18 mouse cellular contexts compared by ENCODE assay signal in the genomic region with DNA sequence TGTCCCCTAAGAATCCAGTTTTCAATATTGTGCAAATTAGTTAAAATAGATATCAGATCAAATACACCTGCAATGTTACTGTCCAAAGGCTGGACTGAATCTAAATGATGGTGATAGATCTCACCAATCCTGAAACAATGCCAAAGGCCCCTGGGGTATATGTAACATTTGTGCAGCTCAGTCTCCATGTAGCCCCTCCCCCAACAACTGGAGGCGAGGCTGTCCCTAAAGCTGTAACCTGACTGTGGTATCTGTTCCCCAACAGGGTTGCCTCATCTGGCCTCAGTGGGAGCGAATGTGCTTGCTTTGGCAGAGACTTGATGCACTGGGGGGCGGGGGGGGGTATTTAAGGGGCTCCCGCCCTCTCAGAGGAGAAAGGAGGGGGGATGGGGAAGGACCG. TPM values are rescaled to one million over a fixed set of nuclear protein-coding genes. Genes with fewer than 3 reads are reported as not detected.
DNase-seq lines count a peak whose midpoint lies in the region; ATAC-seq and TF ChIP-seq lines count a peak whose summit lies in the region.
"Had no signal": no experiment of that assay in that cellular context is flagged by ENCODE, and none has a peak within 500 bp of the region (broad histone marks: within the 10 kb centered on the region; RNA-seq: fewer than 3 reads in every experiment).

No protein-coding gene starts in this region.

- DNase-seq in embryonic facial prominence, embryonic 14.5 days (ENCODE audit: low spot score), result peak; percentile 52
- DNase-seq in embryonic facial prominence, embryonic 10.5 days (ENCODE audit: low spot score), result no peak
- DNase-seq in retina, postnatal 1 day, result peak; percentile 48
- no peak for DNase-seq in retina, embryonic 14.5 days (ENCODE audit: low spot score)
- DNase-seq in kidney, postnatal 36 days, result no peak
- DNase-seq in liver, postnatal 0 days, result no peak
- DNase-seq: B cell, adult 2 months; cerebellum, postnatal 36 days; gastrocnemius, postnatal 14 days; liver; lung, adult 2 months; lung, postnatal 4 days; spleen, adult 18-20 months had no signal

- WGBS in embryonic facial prominence, embryonic 14.5 days, result 58% methylated on average over 5 of the region's 5 CpGs
- WGBS in embryonic facial prominence, embryonic 10.5 days, result 43% methylated on average over 5 of the region's 5 CpGs
- 43% methylated on average over 5 of the region's 5 CpGs for WGBS in midbrain, embryonic 13.5 days
- 59% methylated on average over 5 of the region's 5 CpGs for WGBS in liver, postnatal 0 days (ENCODE audit: insufficient replicate concordance)

- H3K9ac ChIP-seq in embryonic facial prominence, embryonic 14.5 days (ENCODE audit: low read depth, low read length), result no peak overlapping the region
- H3K9ac ChIP-seq in midbrain, embryonic 13.5 days (replicated peaks), result no peak overlapping the region
- no peak overlapping the region for H3K9ac ChIP-seq in liver, postnatal 0 days (replicated peaks)
- H3K9ac ChIP-seq: intestine, embryonic 15.5 days had no signal

- no peaks in the 10 kb centered on the region for H3K9me3 ChIP-seq in embryonic facial prominence, embryonic 14.5 days (ENCODE audit: control insufficient read depth, low read length)
- no peaks in the 10 kb centered on the region for H3K9me3 ChIP-seq in embryonic facial prominence, embryonic 10.5 days
- no peaks in the 10 kb centered on the region for H3K9me3 ChIP-seq in midbrain, embryonic 13.5 days
- no peaks in the 10 kb centered on the region for H3K9me3 ChIP-seq in liver, postnatal 0 days (ENCODE audit: low read length)
- H3K9me3 ChIP-seq: intestine, embryonic 15.5 days had no signal

- H3K27me3 ChIP-seq in embryonic facial prominence, embryonic 14.5 days (replicated peaks; ENCODE audit: control insufficient read depth, insufficient read depth, low read length), result no peaks in the 10 kb centered on the region
- H3K27me3 ChIP-seq in embryonic facial prominence, embryonic 10.5 days (replicated peaks; ENCODE audit: low read depth, poor library complexity, severe bottlenecking), result no peaks in the 10 kb centered on the region
- H3K27me3 ChIP-seq in midbrain, embryonic 13.5 days, result no peaks in the 10 kb centered on the region
- 0 out of 2 replicates have a peak, but pooled peaks cover 5% of the 10 kb centered on the region for H3K27me3 ChIP-seq in liver, postnatal 0 days (ENCODE audit: insufficient read depth, low read length)
- H3K27me3 ChIP-seq: intestine, embryonic 15.5 days; Patski had no signal

- TF ChIP-seq CTCF in liver, postnatal 0 days (IDR thresholded peaks at IDR 0.05; ENCODE audit: low read depth), result no peak

- no peak overlapping the region for H3K4me3 ChIP-seq in embryonic facial prominence, embryonic 14.5 days (ENCODE audit: low read depth, low read length)
- H3K4me3 ChIP-seq in embryonic facial prominence, embryonic 10.5 days, result no peak overlapping the region
- H3K4me3 ChIP-seq in midbrain, embryonic 13.5 days (replicated peaks), result no peak overlapping the region
- no peak overlapping the region for H3K4me3 ChIP-seq in liver, postnatal 0 days (ENCODE audit: low read depth, low read length)
- H3K4me3 ChIP-seq: intestine, embryonic 15.5 days had no signal

- no peak overlapping the region for H3K4me2 ChIP-seq in embryonic facial prominence, embryonic 14.5 days (ENCODE audit: low read depth, low read length)
- no peak overlapping the region for H3K4me2 ChIP-seq in midbrain, embryonic 13.5 days (replicated peaks)
- no peak overlapping the region for H3K4me2 ChIP-seq in liver, postnatal 0 days (ENCODE audit: low read depth, low read length)
- H3K4me2 ChIP-seq: heart, embryonic 11.5 days; intestine, embryonic 15.5 days had no signal

- peaks cover 16% of the 10 kb centered on the region for H3K36me3 ChIP-seq in embryonic facial prominence, embryonic 14.5 days (ENCODE audit: control insufficient read depth, insufficient read depth, low read length)
- H3K36me3 ChIP-seq in embryonic facial prominence, embryonic 10.5 days (replicated peaks), result peaks cover 24% of the 10 kb centered on the region
- peaks cover 21% of the 10 kb centered on the region for H3K36me3 ChIP-seq in midbrain, embryonic 13.5 days
- H3K36me3 ChIP-seq in liver, postnatal 0 days (replicated peaks; ENCODE audit: insufficient read depth, low read length), result no peaks in the 10 kb centered on the region
- H3K36me3 ChIP-seq: intestine, embryonic 15.5 days had no signal

- no peak for TF ChIP-seq EP300 in liver, postnatal 0 days (IDR thresholded peaks at IDR 0.05; ENCODE audit: low read depth)

- no peak overlapping the region; the same call in 1 of the 2 replicates for H3K27ac ChIP-seq in embryonic facial prominence, embryonic 14.5 days (replicated peaks; ENCODE audit: low read depth, low read length)
- no peak overlapping the region for H3K27ac ChIP-seq in embryonic facial prominence, embryonic 10.5 days (replicated peaks)
- H3K27ac ChIP-seq in midbrain, embryonic 13.5 days, result peak overlapping the region; percentile 41; the same call in 1 of the 2 replicates
- no peak overlapping the region for H3K27ac ChIP-seq in liver, postnatal 0 days (ENCODE audit: low read depth)
- H3K27ac ChIP-seq: intestine, embryonic 15.5 days; kidney, postnatal 0 days had no signal

- ATAC-seq in embryonic facial prominence, embryonic 14.5 days (ENCODE audit: low read depth), result no peak; the same call in 1 of the 2 replicates
- peak; percentile 43 for ATAC-seq in midbrain, embryonic 13.5 days
- no peak for ATAC-seq in liver, postnatal 0 days
- ATAC-seq: intestine, embryonic 15.5 days had no signal

- H3K4me1 ChIP-seq in embryonic facial prominence, embryonic 14.5 days (ENCODE audit: control insufficient read depth, insufficient read depth, low read length), result peaks cover 21% of the 10 kb centered on the region; the same call in 1 of the 2 replicates
- peaks cover 26% of the 10 kb centered on the region for H3K4me1 ChIP-seq in embryonic facial prominence, embryonic 10.5 days
- H3K4me1 ChIP-seq in midbrain, embryonic 13.5 days (replicated peaks), result peaks cover 59% of the 10 kb centered on the region
- no peaks in the 10 kb centered on the region for H3K4me1 ChIP-seq in liver, postnatal 0 days (ENCODE audit: insufficient read depth)

RNA-seq across cellular contexts. Expression of a gene that starts 52.7 kb away (rescaled TPM):
- 52.6 and 57.0 TPM in 2 replicates for polyA plus RNA-seq in embryonic facial prominence, embryonic 14.5 days (2014; fragmentation: Nextera tagmentation; extraction: Ambion mirVana)
- 48.4 and 50.7 TPM in 2 replicates for polyA plus RNA-seq in embryonic facial prominence, embryonic 10.5 days (2016; fragmentation: Nextera tagmentation; extraction: Ambion mirVana)
- polyA plus RNA-seq in midbrain, embryonic 13.5 days (2015; fragmentation: Nextera tagmentation; extraction: Ambion mirVana), result 205 and 211 TPM in 2 replicates
- 1.9 and 2.2 TPM in 2 replicates for polyA plus RNA-seq in liver, postnatal 0 days (2015; fragmentation: Nextera tagmentation; extraction: Ambion mirVana)

Comparison
In these comparisons a context has a peak if more than half of its experiments do, and no peak if none do; other contexts are left out.
1. DNase-seq: peak in embryonic facial prominence, embryonic 14.5 days (single experiment) and retina, postnatal 1 day (single experiment); none in embryonic facial prominence, embryonic 10.5 days (single experiment), retina, embryonic 14.5 days (single experiment), kidney, postnatal 36 days (0 of 2) and liver, postnatal 0 days (single experiment).
2. RNA of a gene that starts 52.7 kb away (polyA plus RNA-seq): 205 to 211 TPM in midbrain, embryonic 13.5 days, 52.6 to 57.0 TPM in embryonic facial prominence, embryonic 14.5 days and 48.4 to 50.7 TPM in embryonic facial prominence, embryonic 10.5 days; 1.9 to 2.2 TPM in liver, postnatal 0 days; every median in the first group is over 10 times any median in the second.